ENCODE assay signal across 11 mouse cellular contexts in the genomic region with DNA sequence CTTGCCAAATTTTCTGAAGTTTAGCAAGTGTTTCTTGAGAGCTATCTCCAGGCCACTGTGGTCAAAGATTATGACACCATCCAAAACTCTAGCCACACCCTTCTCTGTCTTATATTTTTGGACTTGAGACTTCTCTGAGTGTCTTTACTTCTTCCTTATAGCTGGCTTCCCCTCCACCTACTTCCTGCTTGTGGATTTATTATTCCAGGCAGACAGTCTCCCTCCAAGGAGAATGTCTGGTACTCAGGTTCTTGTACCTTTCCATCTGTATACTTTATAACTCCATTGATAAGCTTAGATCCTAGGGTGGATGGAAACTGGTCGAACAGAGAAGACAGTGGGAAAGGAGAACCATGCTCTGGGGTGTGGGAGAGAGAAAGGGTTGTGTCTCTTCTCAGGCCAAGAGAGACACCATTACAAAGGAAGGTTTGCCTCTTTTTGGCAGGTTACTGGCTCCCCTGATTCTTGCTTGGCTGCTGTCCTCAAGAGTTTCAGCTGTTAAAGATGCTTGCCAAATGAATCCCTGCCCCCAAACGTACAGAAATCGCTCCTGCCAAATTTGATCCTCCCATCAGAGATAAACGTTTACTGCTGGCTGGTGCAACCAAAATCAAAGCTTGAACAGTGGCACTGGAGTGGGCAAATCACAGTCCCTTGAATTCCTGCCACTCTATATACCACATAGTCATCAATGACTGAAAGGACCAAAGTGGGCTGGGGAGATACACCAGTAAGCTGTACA.
DNase-seq lines count a peak whose midpoint lies in the region; ATAC-seq lines count a peak whose summit lies in the region.
"Had no signal": no experiment of that assay in that cellular context is flagged by ENCODE, and none has a peak within 500 bp of the region (broad histone marks: within the 10 kb centered on the region; RNA-seq: fewer than 3 reads in every experiment).

No protein-coding gene starts in this region.

- H3K4me2 ChIP-seq in hindbrain, embryonic 15.5 days, result no peak overlapping the region
- no peak overlapping the region for H3K4me2 ChIP-seq in midbrain, embryonic 15.5 days
- H3K4me2 ChIP-seq in kidney, embryonic 16.5 days (replicated peaks; ENCODE audit: low read depth, low read length), result no peak overlapping the region
- H3K4me2 ChIP-seq: midbrain, embryonic 12.5 days had no signal

- H3K36me3 ChIP-seq in hindbrain, embryonic 15.5 days, result no peaks in the 10 kb centered on the region
- H3K36me3 ChIP-seq in hindbrain, embryonic 10.5 days, result no peaks in the 10 kb centered on the region
- no peaks in the 10 kb centered on the region for H3K36me3 ChIP-seq in midbrain, embryonic 15.5 days (replicated peaks)
- H3K36me3 ChIP-seq in kidney, embryonic 16.5 days (ENCODE audit: insufficient read depth, low read length), result no peaks in the 10 kb centered on the region
- H3K36me3 ChIP-seq: midbrain, embryonic 12.5 days had no signal

- no peaks in the 10 kb centered on the region for H3K9me3 ChIP-seq in hindbrain, embryonic 15.5 days
- peaks cover 5% of the 10 kb centered on the region; the same call in 1 of the 2 replicates for H3K9me3 ChIP-seq in hindbrain, embryonic 10.5 days
- no peaks in the 10 kb centered on the region for H3K9me3 ChIP-seq in midbrain, embryonic 15.5 days
- H3K9me3 ChIP-seq in kidney, embryonic 16.5 days (ENCODE audit: low read length), result no peaks in the 10 kb centered on the region

- peak overlapping the region; percentile 58 for H3K27ac ChIP-seq in hindbrain, embryonic 15.5 days (replicated peaks)
- H3K27ac ChIP-seq in hindbrain, embryonic 10.5 days, result no peak overlapping the region
- peak overlapping the region; percentile 31 for H3K27ac ChIP-seq in midbrain, embryonic 15.5 days
- H3K27ac ChIP-seq in kidney, embryonic 16.5 days (ENCODE audit: low read length), result no peak overlapping the region
- H3K27ac ChIP-seq: midbrain, embryonic 12.5 days had no signal

- no peak for DNase-seq in hindbrain, embryonic 10.5 days (ENCODE audit: low spot score)
- peak; percentile 76 for DNase-seq in cerebellum, adult 11-12 months
- DNase-seq in cerebellum, postnatal 36 days, result peak; percentile 34 to 51
- DNase-seq in natural killer cell, adult 2 months (ENCODE audit: low spot score in 2 of 2), result no peak
- DNase-seq: kidney, postnatal 14 days; liver; right cerebral cortex, postnatal 14 days had no signal

- no peak for ATAC-seq in hindbrain, embryonic 15.5 days (ENCODE audit: low FRiP score, low read depth)
- no peak for ATAC-seq in midbrain, embryonic 15.5 days (replicated peaks)
- ATAC-seq in kidney, embryonic 16.5 days (ENCODE audit: low FRiP score, low TSS enrichment), result no peak

- 56% methylated on average over 4 of the region's 4 CpGs for WGBS in hindbrain, embryonic 15.5 days
- WGBS in hindbrain, embryonic 10.5 days, result 83% methylated on average over 4 of the region's 4 CpGs
- 72% methylated on average over 4 of the region's 4 CpGs for WGBS in midbrain, embryonic 15.5 days
- WGBS in kidney, embryonic 16.5 days, result 66% methylated on average over 4 of the region's 4 CpGs

- no peaks in the 10 kb centered on the region for H3K27me3 ChIP-seq in hindbrain, embryonic 15.5 days
- H3K27me3 ChIP-seq in hindbrain, embryonic 10.5 days (ENCODE audit: insufficient read depth, poor library complexity, severe bottlenecking), result peaks cover 7% of the 10 kb centered on the region
- no peaks in the 10 kb centered on the region for H3K27me3 ChIP-seq in midbrain, embryonic 15.5 days (replicated peaks)
- no peaks in the 10 kb centered on the region for H3K27me3 ChIP-seq in kidney, embryonic 16.5 days (ENCODE audit: insufficient read depth, low read length)
- H3K27me3 ChIP-seq: midbrain, embryonic 12.5 days had no signal

- H3K4me3 ChIP-seq in hindbrain, embryonic 15.5 days, result no peak overlapping the region
- no peak overlapping the region for H3K4me3 ChIP-seq in hindbrain, embryonic 10.5 days
- no peak overlapping the region for H3K4me3 ChIP-seq in midbrain, embryonic 15.5 days
- no peak overlapping the region for H3K4me3 ChIP-seq in kidney, embryonic 16.5 days (ENCODE audit: low read length)
- H3K4me3 ChIP-seq: midbrain, embryonic 12.5 days had no signal

- peaks cover 32% of the 10 kb centered on the region for H3K4me1 ChIP-seq in hindbrain, embryonic 15.5 days (replicated peaks)
- H3K4me1 ChIP-seq in hindbrain, embryonic 10.5 days (replicated peaks), result peaks cover 29% of the 10 kb centered on the region
- H3K4me1 ChIP-seq in midbrain, embryonic 15.5 days, result peaks cover 28% of the 10 kb centered on the region
- no peaks in the 10 kb centered on the region for H3K4me1 ChIP-seq in kidney, embryonic 16.5 days (ENCODE audit: insufficient read depth, low read length)

- H3K9ac ChIP-seq in hindbrain, embryonic 15.5 days, result no peak overlapping the region
- H3K9ac ChIP-seq in midbrain, embryonic 15.5 days, result no peak overlapping the region
- H3K9ac ChIP-seq in kidney, embryonic 16.5 days (replicated peaks; ENCODE audit: low read length), result no peak overlapping the region
- H3K9ac ChIP-seq: midbrain, embryonic 12.5 days had no signal

Comparison
In these comparisons a context has a peak if more than half of its experiments do, and no peak if none do; other contexts are left out.
1. H3K27ac ChIP-seq: peak in hindbrain, embryonic 15.5 days (single experiment) and midbrain, embryonic 15.5 days (single experiment); none in hindbrain, embryonic 10.5 days (single experiment) and kidney, embryonic 16.5 days (single experiment).
2. DNase-seq: peak in cerebellum, adult 11-12 months (single experiment) and cerebellum, postnatal 36 days (2 of 2); none in hindbrain, embryonic 10.5 days (single experiment) and natural killer cell, adult 2 months (0 of 2).